Mouse (Mus musculus) kidney, embryonic 16.5 days (tissue): ENCODE measurements at regions not wholly inside any gene's neighbourhood (a gene's known extent, or its start where the extent isn't known, plus 50 kb on each side); places are given as distances from the start of the nearest gene placed in this dataset.

Source experiments
- ATAC-seq: fragments of 200-750 bp; cut with Nextera tagmentation; 2 replicates; pipeline ENCODE4 v1.8.0; 2017; ENCODE audit warnings: moderate TSS enrichment; ENCODE audit not compliant: low FRiP score, low TSS enrichment
- H3K27ac ChIP-seq: fragments of 300-500 bp; sonication (generic); 2 replicates; pipeline ENCODE4 v1.5.1; 2014; ENCODE audit warnings: low read length
- H3K27me3 ChIP-seq: fragments of 300-500 bp; sonication (generic); 2 replicates; pipeline ENCODE4 v1.6.1; 2014; ENCODE audit warnings: low read length, control low read depth, mixed read lengths; ENCODE audit not compliant: insufficient read depth
- H3K36me3 ChIP-seq: fragments of 300-500 bp; sonication (generic); 2 replicates; pipeline ENCODE4 v1.6.1; 2014; ENCODE audit warnings: low read length, control low read depth, mixed read lengths; ENCODE audit not compliant: insufficient read depth
- H3K4me1 ChIP-seq: fragments of 300-500 bp; sonication (generic); 2 replicates; pipeline ENCODE4 v1.6.1; 2014; ENCODE audit warnings: low read length, control low read depth, mixed read lengths; ENCODE audit not compliant: insufficient read depth
- H3K4me2 ChIP-seq: fragments of 300-500 bp; sonication (generic); replicated peaks from 2 replicates; pipeline ENCODE4 v1.6.1; 2014; ENCODE audit warnings: low read depth, low read length
- H3K4me3 ChIP-seq: fragments of 300-500 bp; sonication (generic); 2 replicates; pipeline ENCODE4 v1.5.1; 2014; ENCODE audit warnings: mild to moderate bottlenecking, low read length
- H3K9ac ChIP-seq: fragments of 300-500 bp; sonication (generic); replicated peaks from 2 replicates; pipeline ENCODE4 v1.6.1; 2014; ENCODE audit warnings: low read length
- H3K9me3 ChIP-seq: fragments of 300-500 bp; sonication (generic); 2 replicates; pipeline ENCODE4 v1.6.1; 2016; ENCODE audit warnings: low read length, control low read depth
- WGBS: fragments of 180-500 bp; shearing (Covaris S2); extraction: QIAGEN DNeasy Blood & Tissue Kit; methylation state at CpG from one replicate; pipeline ENCODE4 v1.1.7; 2014; 5-methylcytosine and 5-hydroxymethylcytosine counted together

GRCm38 (mm10) chr5:75500654-75501416 is 73.9 kb upstream of the Kit start:
- Histone ChIP-seq H3K4me1 (no peaks in the 10 kb centered on the region), H3K27ac (no peak overlapping the region), H3K4me3 (no peak overlapping the region), H3K9ac (no peak overlapping the region), H3K27me3 (no peaks in the 10 kb centered on the region), H3K9me3 (no peaks in the 10 kb centered on the region), H3K36me3 (no peaks in the 10 kb centered on the region), H3K4me2 (no peak overlapping the region)
- no peak for ATAC-seq
- WGBS: 70% methylated on average over 8 of the region's 8 CpGs

GRCm38 (mm10) chr5:75503673-75504072 is 71.0 kb upstream of the Kit start:
- Histone ChIP-seq H3K4me1 (no peaks in the 10 kb centered on the region), H3K36me3 (no peaks in the 10 kb centered on the region), H3K27ac (no peak overlapping the region), H3K27me3 (no peaks in the 10 kb centered on the region), H3K4me2 (no peak overlapping the region), H3K9me3 (no peaks in the 10 kb centered on the region), H3K4me3 (no peak overlapping the region), H3K9ac (no peak overlapping the region)
- no peak for ATAC-seq
- 88% methylated on average over 3 of the region's 3 CpGs for WGBS

- Histone ChIP-seq H3K27me3 (no peaks in the 10 kb centered on the region), H3K27ac (no peak overlapping the region), H3K4me2 (no peak overlapping the region), H3K36me3 (no peaks in the 10 kb centered on the region), H3K4me1 (no peaks in the 10 kb centered on the region), H3K4me3 (no peak overlapping the region), H3K9ac (no peak overlapping the region), H3K9me3 (no peaks in the 10 kb centered on the region)
- 69% methylated on average over 20 of the region's 20 CpGs for WGBS
- no peak for ATAC-seq
These were observed 61.9 kb upstream of the Kit start for GRCm38 (mm10) chr5:75512521-75513422.

GRCm38 (mm10) chr5:75518213-75518612 is 56.5 kb upstream of the Kit start:
- Histone ChIP-seq H3K9me3 (no peaks in the 10 kb centered on the region), H3K4me2 (peak overlapping the region; percentile 28; the same call in 1 of the 2 replicates), H3K36me3 (no peaks in the 10 kb centered on the region), H3K4me1 (no peaks in the 10 kb centered on the region), H3K4me3 (no peak overlapping the region), H3K9ac (no peak overlapping the region), H3K27me3 (no peaks in the 10 kb centered on the region), H3K27ac (no peak overlapping the region)
- ATAC-seq: peak; percentile 82; the same call in 1 of the 2 replicates
- 58% methylated on average over 8 of the region's 8 CpGs for WGBS

- H3K4me1 ChIP-seq: no peaks in the 10 kb centered on the region
- H3K27me3 ChIP-seq: no peaks in the 10 kb centered on the region
- H3K27ac ChIP-seq: no peak overlapping the region
- H3K4me2 ChIP-seq: no peak overlapping the region
- no peak overlapping the region for H3K4me3 ChIP-seq
- H3K36me3 ChIP-seq: no peaks in the 10 kb centered on the region
- no peak overlapping the region for H3K9ac ChIP-seq
- H3K9me3 ChIP-seq: no peaks in the 10 kb centered on the region
- ATAC-seq: no peak
- WGBS: 87% methylated on average over 4 of the region's 4 CpGs
These were observed 51.6 kb upstream of the Kit start for GRCm38 (mm10) chr5:75523041-75523678.
